Mouse (Mus musculus) myocyte (in vitro differentiated cells): Measurements from ENCODE around the gene Cuedc1.

Experiments
- CEBPB ChIP-seq: IDR thresholded peaks from 2 replicates; pipeline ENCODE4 v1.6.1; 2011; ENCODE audit warnings: mild to moderate bottlenecking, moderate library complexity; ENCODE audit not compliant: poor library complexity, insufficient read depth, severe bottlenecking
- E2F4 ChIP-seq: IDR thresholded peaks from one replicate; pipeline ENCODE4 v1.6.1; 2011; ENCODE audit warnings: mild to moderate bottlenecking, control low read depth, moderate library complexity; ENCODE audit not compliant: insufficient read depth
- POLR2A ChIP-seq: IDR thresholded peaks from one replicate; pipeline ENCODE4 v1.6.1; 2011; ENCODE audit warnings: low read depth, mild to moderate bottlenecking, control low read depth, moderate library complexity; ENCODE audit not compliant: insufficient read length
- POLR2AphosphoS2 ChIP-seq: IDR thresholded peaks from one replicate; pipeline ENCODE4 v1.6.1; 2011; ENCODE audit warnings: low read depth, control low read depth; ENCODE audit not compliant: insufficient read length
- TCF12 ChIP-seq: IDR thresholded peaks from one replicate; pipeline ENCODE4 v1.6.1; 2011; ENCODE audit warnings: mild to moderate bottlenecking, control low read depth; ENCODE audit not compliant: poor library complexity, insufficient read depth, severe bottlenecking

- TF ChIP-seq POLR2A (no peak), POLR2AphosphoS2 (peak; percentile 17), CEBPB (no peak), E2F4 (no peak), TCF12 (no peak)
Observed at GRCm38 (mm10) chr11:88118091-88118440, 20.2 kb downstream of the Cuedc1 start.
